Mouse (Mus musculus): Measurements from ENCODE around the gene Wapl. TPM values are rescaled to one million over a fixed set of nuclear protein-coding genes. Genes with fewer than 3 reads are reported as not detected.

The Wapl gene
- polyA plus RNA-seq, 1 experiment from 2014 or later: 10.4 TPM

GRCm38 (mm10) chr14:34776719-34777385 lies 103.1 kb downstream of the Wapl start:
- Histone ChIP-seq H3K36me3 (ENCODE audit: control insufficient read depth, insufficient read depth, low read length) (no peaks in the 10 kb centered on the region), H3K9me3 (ENCODE audit: control insufficient read depth, low read length) (no peaks in the 10 kb centered on the region), H3K27me3 (replicated peaks; ENCODE audit: control insufficient read depth, insufficient read depth, low read length) (no peaks in the 10 kb centered on the region), H3K4me1 (ENCODE audit: control insufficient read depth, insufficient read depth, low read depth, low read length) (no peaks in the 10 kb centered on the region), H3K4me2 (ENCODE audit: low read length) (no peak overlapping the region), H3K9ac (ENCODE audit: low read depth, low read length) (no peak overlapping the region), H3K27ac (ENCODE audit: low read depth, low read length) (no peak overlapping the region), H3K4me3 (ENCODE audit: low read length) (no peak overlapping the region)
- ATAC-seq: no peak
- 87% methylated on average over 12 of the region's 12 CpGs for WGBS

GRCm38 (mm10) chr14:34777810-34778209 lies 104.1 kb downstream of the Wapl start:
- peak; percentile 58; the same call in 1 of the 2 replicates for ATAC-seq
- Histone ChIP-seq H3K9me3 (ENCODE audit: control insufficient read depth, low read length) (no peaks in the 10 kb centered on the region), H3K36me3 (ENCODE audit: control insufficient read depth, insufficient read depth, low read length) (no peaks in the 10 kb centered on the region), H3K4me2 (ENCODE audit: low read length) (no peak overlapping the region), H3K4me3 (ENCODE audit: low read length) (no peak overlapping the region), H3K27ac (ENCODE audit: low read depth, low read length) (no peak overlapping the region), H3K27me3 (replicated peaks; ENCODE audit: control insufficient read depth, insufficient read depth, low read length) (no peaks in the 10 kb centered on the region), H3K4me1 (ENCODE audit: control insufficient read depth, insufficient read depth, low read depth, low read length) (no peaks in the 10 kb centered on the region), H3K9ac (ENCODE audit: low read depth, low read length) (no peak overlapping the region)
- 21% methylated on average over 10 of the region's 10 CpGs for WGBS

- H3K9me3 ChIP-seq (ENCODE audit: control insufficient read depth, low read length): no peaks in the 10 kb centered on the region
- WGBS: 86% methylated on average over 7 of the region's 7 CpGs
- H3K27me3 ChIP-seq (replicated peaks; ENCODE audit: control insufficient read depth, insufficient read depth, low read length): no peaks in the 10 kb centered on the region
- H3K4me3 ChIP-seq (ENCODE audit: low read length): no peak overlapping the region
- H3K9ac ChIP-seq (ENCODE audit: low read depth, low read length): no peak overlapping the region
- ATAC-seq: no peak
- no peak overlapping the region for H3K27ac ChIP-seq (ENCODE audit: low read depth, low read length)
- H3K36me3 ChIP-seq (ENCODE audit: control insufficient read depth, insufficient read depth, low read length): no peaks in the 10 kb centered on the region
- H3K4me1 ChIP-seq (ENCODE audit: control insufficient read depth, insufficient read depth, low read depth, low read length): no peaks in the 10 kb centered on the region
- H3K4me2 ChIP-seq (ENCODE audit: low read length): no peak overlapping the region
These were observed 105.0 kb downstream of the Wapl start for GRCm38 (mm10) chr14:34778760-34779159.

GRCm38 (mm10) chr14:34793406-34794037 lies 119.8 kb downstream of the Wapl start:
- 76% methylated on average over 1 of the region's 1 CpGs for WGBS
- Histone ChIP-seq H3K27me3 (replicated peaks; ENCODE audit: control insufficient read depth, insufficient read depth, low read length) (no peaks in the 10 kb centered on the region), H3K4me3 (ENCODE audit: low read length) (no peak overlapping the region), H3K9me3 (ENCODE audit: control insufficient read depth, low read length) (peaks cover 2% of the 10 kb centered on the region; the same call in 1 of the 2 replicates), H3K9ac (ENCODE audit: low read depth, low read length) (no peak overlapping the region), H3K27ac (ENCODE audit: low read depth, low read length) (no peak overlapping the region), H3K4me2 (ENCODE audit: low read length) (no peak overlapping the region), H3K36me3 (ENCODE audit: control insufficient read depth, insufficient read depth, low read length) (no peaks in the 10 kb centered on the region), H3K4me1 (ENCODE audit: control insufficient read depth, insufficient read depth, low read depth, low read length) (no peaks in the 10 kb centered on the region)
- no peak for ATAC-seq

Other genes with a start within 250 kb of the Wapl start
- gene Bmpr1a, start 170.6 kb upstream of the Wapl start, polyA plus RNA-seq (2015; fragmentation: Nextera tagmentation; extraction: Ambion mirVana): 11.1 and 19.0 TPM in 2 replicates
- not detected in 2 replicates for gene 9230112D13Rik, start 151.1 kb upstream of the Wapl start, polyA plus RNA-seq (2015; fragmentation: Nextera tagmentation; extraction: Ambion mirVana)
- gene Ldb3, start 85.2 kb upstream of the Wapl start, polyA plus RNA-seq (2015; fragmentation: Nextera tagmentation; extraction: Ambion mirVana): 1.2 and 5.6 TPM in 2 replicates
- 0.27 TPM in 1 of 2 replicates, not detected in the other for gene Opn4, start 73.8 kb upstream of the Wapl start, polyA plus RNA-seq (2015; fragmentation: Nextera tagmentation; extraction: Ambion mirVana)
- gene Grid1, start 146.2 kb downstream of the Wapl start, polyA plus RNA-seq (2015; fragmentation: Nextera tagmentation; extraction: Ambion mirVana): 5.8 and 7.1 TPM in 2 replicates

Data from hindbrain, embryonic 16.5 days (tissue).